Mouse (Mus musculus): ENCODE results near the gene Ube2b. TPM values are rescaled to one million over a fixed set of nuclear protein-coding genes. Genes with fewer than 3 reads are reported as not detected.
A peak's percentile ranks its signal among the peaks of the same experiment; 100 is the strongest.

The Ube2b gene
- polyA plus RNA-seq, 1 experiment from 2014 or later: 127 TPM

- Histone ChIP-seq H3K4me3 (ENCODE audit: low read depth, low read length) (no peak overlapping the region), H3K4me1 (ENCODE audit: insufficient read depth) (peaks cover 29% of the 10 kb centered on the region), H3K9ac (replicated peaks) (no peak overlapping the region), H3K9me3 (ENCODE audit: low read length) (no peaks in the 10 kb centered on the region), H3K36me3 (replicated peaks; ENCODE audit: insufficient read depth, low read length) (no peaks in the 10 kb centered on the region), H3K4me2 (ENCODE audit: low read depth, low read length) (no peak overlapping the region), H3K27me3 (ENCODE audit: insufficient read depth, low read length) (no peaks in the 10 kb centered on the region), H3K27ac (ENCODE audit: low read depth) (peak overlapping the region; percentile 48; the same call in 1 of the 2 replicates)
- DNase-seq (peak; percentile 45), ATAC-seq (no peak)
- 37% methylated on average over 5 of the region's 5 CpGs for WGBS (ENCODE audit: insufficient replicate concordance)
- TF ChIP-seq CTCF (IDR thresholded peaks at IDR 0.05; ENCODE audit: low read depth): peak; percentile 34; the same call in 1 of the 2 replicates
- 0 out of 2 replicates have a peak, but pooled peaks have one; percentile 23 for TF ChIP-seq EP300 (IDR thresholded peaks at IDR 0.05; ENCODE audit: low read depth)
These were observed 64.7 kb downstream of the Ube2b start for GRCm38 (mm10) chr11:51935636-51936434.

Other genes starting within 250 kb of the Ube2b start
- 14.1 and 15.0 TPM in 2 replicates for gene Sec24a, start 237.1 kb downstream of the Ube2b start, polyA plus RNA-seq (2015; fragmentation: Nextera tagmentation; extraction: Ambion mirVana)
- gene Sar1b, start 237.1 kb downstream of the Ube2b start, polyA plus RNA-seq (2015; fragmentation: Nextera tagmentation; extraction: Ambion mirVana): 204 TPM in 2 replicates
- 0.86 and 1.0 TPM in 2 replicates for gene Jade2, start 143.1 kb downstream of the Ube2b start, polyA plus RNA-seq (2015; fragmentation: Nextera tagmentation; extraction: Ambion mirVana)
- 30.7 and 33.3 TPM in 2 replicates for gene Cdkn2aipnl, start 33.1 kb downstream of the Ube2b start, polyA plus RNA-seq (2015; fragmentation: Nextera tagmentation; extraction: Ambion mirVana)
- 1.6 and 1.7 TPM in 2 replicates for gene Cdkl3, start 3.5 kb upstream of the Ube2b start, polyA plus RNA-seq (2015; fragmentation: Nextera tagmentation; extraction: Ambion mirVana)
- 23.2 and 24.3 TPM in 2 replicates for gene Ppp2ca, start 97.9 kb upstream of the Ube2b start, polyA plus RNA-seq (2015; fragmentation: Nextera tagmentation; extraction: Ambion mirVana)
- not detected in 2 replicates for gene Olfr1373, start 144.8 kb upstream of the Ube2b start, polyA plus RNA-seq (2015; fragmentation: Nextera tagmentation; extraction: Ambion mirVana)
- not detected in 2 replicates for gene Olfr1371, start 213.2 kb upstream of the Ube2b start, polyA plus RNA-seq (2015; fragmentation: Nextera tagmentation; extraction: Ambion mirVana)
- gene Skp1a, start 231.2 kb upstream of the Ube2b start, polyA plus RNA-seq (2015; fragmentation: Nextera tagmentation; extraction: Ambion mirVana): 289 and 296 TPM in 2 replicates